Mouse (Mus musculus): Measurements from ENCODE around the gene Wtap.
"Not testable (repeated sequence)": the region's sequence is repeated elsewhere in the genome, so short reads cannot be mapped to it uniquely, and the experiment has no call there.

Gene Wtap

DNA sequence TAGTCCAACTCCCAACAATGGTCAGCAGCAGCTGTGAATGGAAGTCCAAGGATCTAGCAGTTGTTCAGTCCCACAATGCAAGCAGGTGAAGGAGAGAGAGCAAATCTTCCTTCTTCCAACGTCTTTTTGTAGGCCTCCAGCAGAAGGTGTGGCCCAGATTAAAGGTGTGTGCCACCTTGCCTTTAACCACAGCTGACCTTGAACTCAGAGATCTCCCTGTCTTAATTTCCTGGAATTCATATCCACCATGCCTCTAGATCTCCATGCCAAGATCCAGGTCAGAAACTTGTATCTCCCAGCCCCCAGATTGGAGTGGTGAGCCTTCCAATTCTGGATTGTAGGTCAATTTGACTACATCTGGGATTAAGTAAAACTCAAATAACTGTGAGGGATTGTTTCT is at the start of gene Wtap:
Gene Wtap (minus strand): TSS at position 101 of the 400 bp plus-strand sequence.
- DNase-seq = no peak

DNA sequence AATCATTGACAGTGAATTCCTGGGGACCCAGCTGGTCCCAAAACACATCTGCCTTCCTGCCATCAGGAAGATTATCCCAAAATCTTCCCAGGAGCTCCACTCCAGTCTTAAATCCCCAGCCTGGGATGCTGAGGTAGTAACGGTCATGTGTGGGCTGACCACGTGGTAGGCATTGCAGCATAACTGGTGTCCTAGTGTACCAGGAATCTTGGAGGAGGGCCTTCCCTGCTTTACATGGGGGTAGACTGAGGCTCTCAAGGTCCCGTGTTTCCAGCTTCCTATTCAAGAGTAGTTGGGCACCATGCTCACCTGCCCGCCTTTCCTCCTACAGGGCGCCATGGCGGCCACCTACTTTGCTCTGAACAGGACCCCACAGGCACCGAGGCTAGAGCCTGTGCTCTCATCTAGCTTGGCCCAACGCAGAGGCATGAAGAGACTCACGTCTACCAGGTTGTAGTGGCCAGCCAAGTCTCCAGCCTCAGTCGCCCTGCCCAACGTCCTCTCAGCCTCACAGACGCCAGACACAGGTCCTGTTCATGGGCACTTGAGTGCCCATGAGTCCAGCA is 42.7 kb upstream of the Wtap start:
- not testable (repeated sequence) for DNase-seq

DNA sequence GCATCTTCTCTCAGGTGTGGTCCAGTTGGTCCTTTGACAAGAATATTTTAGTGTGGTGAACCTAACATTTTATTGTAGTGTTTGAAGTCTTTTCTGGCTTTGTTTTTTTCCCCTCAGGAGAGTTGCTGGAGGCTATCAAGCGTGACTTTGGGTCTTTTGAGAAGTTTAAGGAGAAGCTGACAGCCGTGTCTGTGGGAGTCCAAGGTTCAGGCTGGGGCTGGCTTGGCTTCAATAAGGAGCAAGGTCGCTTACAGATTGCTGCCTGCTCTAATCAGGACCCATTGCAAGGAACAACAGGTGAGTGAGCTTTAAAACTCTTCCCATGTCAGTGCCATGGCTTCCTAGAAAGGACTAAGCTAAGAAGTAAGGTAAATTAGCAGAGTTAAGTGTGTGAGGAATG is 19.3 kb upstream of the Wtap start:
- no peak for DNase-seq

DNA sequence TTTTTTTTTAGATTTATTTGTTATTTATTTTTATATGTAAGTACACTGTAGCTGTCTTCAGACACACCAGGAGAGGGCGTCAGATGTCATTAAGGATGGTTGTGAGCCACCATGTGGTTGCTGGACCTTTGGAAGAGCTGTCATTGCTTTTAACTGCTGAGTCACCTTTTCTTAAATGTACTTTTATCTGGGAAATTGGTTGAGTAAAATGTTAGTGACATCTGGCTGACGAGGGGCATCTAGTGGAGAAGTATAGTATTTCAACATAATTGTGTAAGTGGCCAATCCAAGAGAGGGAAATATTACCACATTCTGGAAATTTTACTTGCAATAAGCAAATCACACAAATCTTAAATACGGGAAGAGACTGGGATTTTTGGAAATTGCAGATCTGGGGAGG is 15.9 kb upstream of the Wtap start:
- peak; percentile 80 for DNase-seq

DNA sequence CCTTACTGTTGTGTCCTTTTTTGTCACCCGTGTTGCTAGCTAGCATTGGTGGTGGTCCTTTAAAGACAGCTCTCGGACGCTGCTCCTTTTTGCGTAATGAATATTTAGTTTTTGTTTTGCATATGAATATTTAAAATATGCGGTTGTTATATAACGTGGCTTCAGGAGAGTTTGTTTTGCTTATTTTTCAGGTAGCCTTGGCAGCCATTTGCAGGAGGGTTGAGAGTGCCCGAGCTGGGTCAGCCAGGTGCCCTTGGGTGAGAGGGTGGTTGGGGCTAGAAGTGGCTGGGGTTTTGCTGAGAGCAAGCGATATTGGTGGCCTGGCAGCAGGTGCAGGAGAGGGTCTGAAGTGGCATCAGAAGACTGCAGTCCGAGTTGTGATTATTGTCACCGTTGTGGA is 14.6 kb upstream of the Wtap start:
- DNase-seq = no peak

DNA sequence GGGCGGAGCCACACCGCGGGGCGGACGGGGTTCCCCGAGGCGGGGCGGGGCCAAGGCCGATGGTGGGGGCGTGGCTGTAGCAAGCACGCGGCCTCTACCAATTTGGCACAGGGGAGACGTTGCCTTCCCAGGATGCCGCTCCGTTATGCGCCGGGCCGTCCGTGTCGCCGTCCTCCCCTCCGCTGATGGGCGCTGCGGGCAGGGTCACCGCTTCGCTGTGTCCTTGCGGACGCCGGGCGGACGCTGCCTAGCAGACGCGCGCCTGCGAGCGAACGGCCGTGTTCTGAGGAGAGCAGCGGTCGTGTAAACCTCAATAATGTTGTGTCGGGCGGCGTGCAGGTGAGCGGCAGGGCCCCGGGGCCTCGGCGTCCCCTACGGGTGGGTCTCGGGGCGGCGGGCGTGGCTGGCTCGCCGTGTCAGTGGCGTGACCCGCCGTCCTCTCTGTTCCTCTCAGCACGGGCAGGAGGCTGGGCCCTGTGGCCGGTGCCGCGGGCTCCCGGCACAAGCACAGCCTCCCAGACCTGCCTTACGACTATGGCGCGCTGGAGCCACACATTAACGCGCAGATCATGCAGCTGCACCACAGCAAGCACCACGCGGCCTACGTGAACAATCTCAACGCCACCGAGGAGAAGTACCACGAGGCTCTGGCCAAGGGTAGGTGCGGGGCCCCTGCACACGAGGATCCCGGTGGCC is 13.9 kb upstream of the Wtap start:
- DNase-seq = peak; percentile 98

DNA sequence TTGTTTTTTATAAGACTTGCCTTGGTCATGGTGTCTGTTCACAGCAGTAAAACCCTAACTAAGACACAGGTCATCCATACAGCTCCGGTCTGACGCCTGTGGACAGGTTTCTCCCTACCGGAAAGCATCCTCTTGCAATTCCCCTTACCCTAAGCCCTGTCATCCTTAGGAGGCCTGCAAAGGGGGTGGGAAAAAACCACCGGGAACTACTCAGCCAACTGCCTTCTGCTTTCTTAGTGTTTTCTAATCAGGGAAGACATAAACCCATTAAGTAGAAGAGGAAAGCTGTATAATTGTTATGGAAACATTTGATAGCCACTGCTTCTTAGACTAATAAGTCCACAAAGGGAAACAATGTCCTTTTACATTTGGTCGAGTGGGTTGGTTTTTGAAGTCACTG is 13.0 kb upstream of the Wtap start:
- peak; percentile 56 for DNase-seq

DNA sequence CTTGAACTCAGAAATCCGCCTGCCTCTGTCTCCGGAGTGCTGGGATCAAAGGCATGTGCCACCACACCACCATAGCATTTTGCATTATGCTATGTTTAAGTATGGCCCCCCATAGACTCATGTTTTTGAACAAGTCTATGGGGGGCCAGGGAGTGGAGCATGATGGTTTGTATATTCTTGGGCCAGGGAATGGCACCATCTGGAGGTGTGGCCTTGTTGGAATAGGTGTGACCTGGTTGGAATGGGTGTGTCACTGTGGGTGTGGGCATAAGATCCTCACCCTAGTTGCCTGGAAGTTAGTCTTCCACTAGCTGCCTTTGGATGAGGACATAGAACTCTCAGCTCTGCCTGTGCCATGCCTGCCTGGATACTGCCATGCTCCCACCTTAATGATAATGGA is 12.6 kb upstream of the Wtap start, which contains the start of gene Sod2:
Gene Sod2 (plus strand): TSS at position 301 of the 400 bp plus-strand sequence.
- not testable (repeated sequence) for DNase-seq

DNA sequence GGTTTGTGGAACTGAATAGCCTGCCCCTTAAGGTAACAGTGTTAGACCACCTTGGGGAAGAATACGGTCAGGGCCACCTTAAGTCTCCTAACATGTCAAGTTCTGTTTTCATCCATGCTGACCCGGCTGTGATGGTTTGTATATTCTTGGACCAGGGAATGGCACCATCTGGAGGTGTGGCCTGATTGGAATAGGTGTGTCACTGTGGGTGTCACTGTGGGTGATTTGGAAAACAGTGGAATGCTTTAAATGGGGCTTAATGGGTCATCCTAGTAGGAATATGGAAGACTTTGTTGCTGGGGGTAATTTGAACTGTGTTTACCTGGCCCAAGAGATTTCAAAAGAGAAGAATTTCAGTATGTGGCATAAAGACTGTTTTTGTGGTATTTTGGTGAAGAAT is 10.5 kb upstream of the Wtap start:
- DNase-seq = not testable (repeated sequence)

DNA sequence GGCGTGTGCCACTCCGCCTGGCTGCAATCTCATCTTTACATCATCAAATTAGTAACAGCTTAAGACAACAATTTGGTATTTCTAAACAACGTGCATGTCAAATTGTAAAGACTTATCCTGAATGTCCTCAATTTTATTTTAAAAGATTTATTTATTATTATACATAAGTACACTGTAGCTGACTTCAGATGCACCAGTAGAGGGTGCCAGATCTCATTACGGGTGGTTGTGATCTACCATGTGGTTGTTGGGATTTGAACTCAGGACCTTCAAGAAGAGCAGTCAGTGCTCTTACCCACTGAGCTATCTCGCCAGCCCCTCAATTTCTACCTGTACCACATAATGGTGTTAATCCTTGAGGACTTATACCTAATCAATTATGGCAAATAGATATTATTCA is 8.3 kb upstream of the Wtap start:
- not testable (repeated sequence) for DNase-seq

DNA sequence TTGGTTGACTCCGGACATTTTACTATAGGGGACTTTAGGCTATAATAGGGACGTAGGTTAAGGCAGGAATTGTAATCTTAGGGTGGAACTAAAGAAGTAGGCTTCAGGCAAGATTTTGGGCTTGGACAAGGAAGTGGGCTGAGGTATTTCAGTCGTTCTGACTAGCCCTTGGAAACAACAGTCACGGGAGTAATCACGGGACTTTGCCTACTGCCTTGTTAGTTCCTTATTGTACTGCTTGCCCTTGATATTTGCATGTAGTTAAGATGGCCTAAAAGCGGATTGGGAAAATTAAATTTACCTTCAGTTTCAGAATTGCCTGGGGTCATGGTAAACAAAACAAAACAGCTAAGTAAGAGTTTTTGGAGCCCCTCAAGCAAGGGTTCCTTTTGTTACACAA is 5.1 kb upstream of the Wtap start:
- no peak for DNase-seq

DNA sequence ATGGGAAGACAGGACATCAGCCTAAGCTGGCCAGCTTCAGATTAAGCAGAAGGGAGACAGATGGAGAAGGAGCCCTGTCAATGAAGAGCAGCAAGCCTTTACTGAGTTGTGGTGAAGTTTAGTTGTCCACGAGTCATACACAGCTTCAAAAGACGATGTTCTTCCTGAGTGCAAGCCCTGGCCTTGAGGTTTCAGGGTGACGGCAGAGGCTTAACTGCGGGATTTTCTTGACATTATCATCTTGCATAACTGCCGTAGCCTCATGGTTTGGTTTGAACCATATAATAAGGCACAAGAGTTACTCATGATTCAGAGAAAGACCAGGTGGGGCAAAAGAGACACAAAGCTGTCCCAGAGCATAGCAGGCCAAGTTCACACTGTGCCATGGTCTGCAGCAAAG is 3.9 kb upstream of the Wtap start:
- no peak for DNase-seq

DNA sequence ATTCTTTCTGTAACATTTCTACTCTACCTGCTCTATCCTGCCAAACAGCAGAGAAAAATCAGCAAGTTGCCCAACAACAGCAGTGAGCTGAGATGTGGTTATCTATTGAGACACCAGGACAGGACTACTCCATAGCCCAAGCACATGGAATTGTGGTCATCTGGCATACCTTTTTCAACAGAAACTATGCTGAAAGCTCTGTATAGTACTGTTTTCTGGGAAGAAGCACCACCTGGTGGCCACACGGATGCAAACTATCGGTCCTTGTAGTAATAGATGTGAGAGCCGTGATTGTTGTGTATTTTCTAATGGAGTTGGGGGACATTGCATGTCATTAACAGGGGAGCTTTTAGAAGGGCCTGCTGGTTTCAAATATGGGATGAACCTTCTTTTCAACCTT is 2.4 kb upstream of the Wtap start:
- DNase-seq = peak; percentile 63

DNA sequence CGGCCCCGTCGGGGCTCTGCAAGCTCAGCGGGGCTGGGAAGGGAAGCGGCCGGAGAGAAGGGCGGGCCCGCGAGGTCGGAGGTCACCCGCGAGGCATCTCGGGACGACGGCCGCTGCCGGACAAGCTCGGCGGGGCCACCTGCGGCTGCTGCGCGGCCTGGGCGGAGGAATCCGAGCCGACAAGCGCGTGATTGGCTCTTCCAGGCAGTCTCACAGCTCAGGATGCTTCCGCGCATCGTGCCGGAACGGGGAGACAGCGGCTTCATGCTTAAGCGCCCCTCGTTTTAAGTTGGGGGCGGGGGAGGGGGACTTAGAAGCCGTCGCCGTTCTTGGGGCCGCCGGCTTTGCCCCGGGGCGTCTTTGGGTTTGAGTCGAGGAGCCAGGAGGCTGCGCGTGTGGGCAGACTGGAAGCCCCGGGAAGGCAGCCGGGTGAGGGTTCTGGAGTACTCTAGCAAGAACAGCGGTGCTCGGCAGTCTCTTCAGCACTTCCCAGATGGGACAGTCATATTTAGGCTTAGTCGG is 1.4 kb downstream of the Wtap start:
- peak; percentile 98 for DNase-seq

DNA sequence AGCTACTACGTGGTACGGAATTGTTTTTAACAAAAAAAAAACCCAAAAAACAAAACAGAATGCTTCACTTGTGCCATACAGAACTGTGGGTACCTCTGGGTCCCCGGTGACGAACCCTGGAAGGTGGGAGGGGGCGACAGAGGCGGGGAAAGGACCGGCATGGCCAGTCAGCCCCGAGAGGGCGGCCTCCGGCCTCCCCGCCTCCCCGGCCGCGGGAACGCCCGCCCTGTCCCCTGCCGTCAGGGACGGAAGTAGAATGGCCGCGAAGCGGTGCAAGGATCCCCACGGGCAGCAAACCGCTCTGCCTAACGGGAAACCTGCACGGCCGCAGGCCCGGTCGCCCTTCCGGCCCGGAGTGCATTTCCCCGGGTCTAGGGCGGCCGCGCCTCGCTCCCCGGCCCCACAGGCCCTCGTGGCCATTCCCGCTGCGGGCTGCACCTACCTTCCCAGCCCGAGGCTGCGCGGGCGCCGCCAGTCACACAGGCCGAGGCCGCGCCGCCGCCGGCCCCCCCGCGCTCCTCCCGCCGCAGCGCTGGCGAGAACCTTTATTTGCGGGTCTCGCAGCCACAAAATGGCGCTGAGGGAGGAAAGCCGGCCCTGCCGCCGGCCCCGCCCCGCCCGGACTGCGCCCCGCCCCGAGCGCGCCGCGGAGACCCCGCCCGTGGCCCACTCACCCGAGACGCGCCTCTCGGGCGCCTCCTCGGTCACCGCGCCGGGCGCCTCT is 2.2 kb downstream of the Wtap start:
- DNase-seq = peak; percentile 92

DNA sequence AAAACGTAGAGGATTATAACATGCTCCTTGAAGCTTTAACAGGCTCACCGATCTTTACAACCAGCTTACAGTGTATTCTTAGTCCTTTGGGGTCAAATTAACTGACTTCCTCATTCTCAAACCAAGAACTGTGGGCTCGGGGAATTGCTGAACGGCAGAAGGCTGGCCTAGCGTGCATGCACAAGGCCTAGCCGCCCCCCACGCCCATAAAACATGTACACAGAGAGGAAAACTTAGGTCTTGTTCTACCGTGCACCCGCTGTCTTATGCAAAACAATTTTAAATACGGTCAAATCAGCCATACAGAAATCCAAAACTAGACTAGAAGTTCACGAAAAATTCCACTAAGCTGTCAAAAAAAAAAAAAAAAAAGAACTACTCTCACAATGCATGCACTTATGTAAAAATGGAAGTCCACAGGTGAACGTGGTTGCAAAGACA is 2.8 kb downstream of the Wtap start:
- peak; percentile 21 for DNase-seq

DNA sequence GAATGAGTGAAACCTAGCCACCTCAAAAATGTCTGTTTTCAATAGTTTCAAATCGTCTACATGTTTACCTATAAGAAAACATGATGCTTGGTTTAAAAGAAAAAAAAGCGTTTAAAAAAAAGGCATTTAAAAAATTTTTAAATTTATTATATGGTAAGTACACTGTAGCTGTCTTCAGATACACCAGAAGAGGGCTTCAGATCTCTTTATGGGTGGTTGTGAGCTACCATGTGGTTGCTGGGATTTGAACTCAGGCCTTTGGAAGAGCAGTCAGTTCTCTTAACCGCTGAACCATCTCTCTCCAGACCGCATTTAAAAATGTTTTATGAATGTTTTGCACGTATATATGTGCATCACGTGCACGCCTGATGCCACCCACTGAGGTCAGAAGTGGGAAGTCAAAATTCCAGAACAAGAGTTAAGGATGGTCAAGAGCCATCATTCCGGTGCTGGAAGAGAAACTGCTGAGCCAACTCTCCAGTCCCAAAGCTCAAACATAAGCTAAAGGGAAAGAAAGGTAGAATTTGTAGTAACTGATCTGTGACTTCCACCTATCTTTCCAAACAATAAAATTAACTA is 3.3 kb downstream of the Wtap start:
- no peak for DNase-seq

DNA sequence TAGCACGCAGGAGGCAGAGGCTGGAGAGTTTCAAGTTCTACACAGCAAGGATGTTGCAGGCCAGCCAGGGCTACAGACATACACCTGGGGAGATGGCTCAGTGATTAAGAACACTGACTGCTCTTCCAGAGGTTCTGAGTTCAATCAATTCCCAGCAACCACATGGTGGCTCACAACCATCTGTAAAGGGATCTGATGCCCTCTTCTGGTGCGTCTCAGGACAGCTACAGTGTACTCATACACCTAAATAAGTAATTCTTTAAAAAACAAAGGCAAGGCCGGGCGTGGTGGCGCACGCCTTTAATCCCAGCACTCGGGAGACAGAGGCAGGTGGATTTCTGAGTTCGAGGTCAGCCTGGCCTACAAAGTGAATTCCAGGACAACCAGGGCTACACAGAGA is 5.9 kb downstream of the Wtap start:
- DNase-seq = not testable (repeated sequence)

DNA sequence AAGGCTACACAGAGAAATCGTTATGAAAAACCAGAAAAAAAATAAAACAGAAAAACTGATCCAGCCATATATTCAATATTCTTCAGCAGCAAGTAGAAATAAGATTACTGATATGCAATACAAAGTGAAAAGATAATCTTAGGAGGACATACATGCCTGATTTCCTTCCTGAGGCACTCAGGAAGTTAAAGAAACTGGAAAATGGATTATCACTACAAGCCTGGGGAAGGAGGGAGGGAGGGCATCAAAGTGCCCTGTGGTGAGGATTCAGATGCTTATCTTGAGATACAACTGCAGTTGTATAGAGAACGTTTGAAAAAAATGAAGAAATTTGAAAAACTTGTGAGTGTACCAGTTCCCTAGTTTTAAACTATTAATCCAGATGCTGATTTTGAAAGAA is 10.0 kb downstream of the Wtap start:
- no peak for DNase-seq

DNA sequence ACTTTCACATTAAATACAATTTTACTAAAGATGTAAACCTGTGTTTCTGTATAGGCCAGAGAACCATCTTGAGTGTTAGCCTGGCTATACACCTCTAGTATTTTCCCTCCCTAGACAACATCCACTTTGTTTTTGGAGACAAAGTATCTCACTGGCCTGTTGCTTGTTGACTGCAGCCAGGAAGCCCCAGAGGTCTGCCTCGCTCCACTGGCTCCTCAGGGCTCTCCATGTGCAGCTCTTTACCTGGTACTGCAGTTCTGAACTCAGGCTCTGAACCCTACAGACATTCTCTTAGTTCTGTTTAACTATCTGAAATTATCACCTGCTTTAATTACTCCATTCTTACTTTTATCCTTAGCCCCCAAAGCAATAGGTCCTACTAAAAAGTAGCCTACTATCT is 15.4 kb downstream of the Wtap start:
- DNase-seq = no peak

DNA sequence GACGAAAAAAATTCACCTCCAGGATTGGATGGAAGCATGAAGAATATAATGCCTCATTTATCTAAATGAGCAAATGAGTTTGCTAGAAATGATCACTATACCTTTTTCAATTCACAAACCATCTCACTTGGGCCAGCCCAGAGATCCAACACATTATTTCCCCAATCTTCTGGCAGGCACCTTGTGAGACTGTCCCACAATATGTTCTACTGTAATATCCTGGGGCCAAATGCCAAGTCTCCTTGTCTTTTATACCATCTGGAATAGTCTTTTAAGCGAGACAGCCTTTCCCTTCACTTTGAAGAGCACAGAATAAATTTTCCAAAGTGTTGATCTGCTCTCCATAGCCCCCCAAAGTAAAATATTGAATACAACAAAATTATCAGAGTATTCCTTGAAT is 20.1 kb downstream of the Wtap start:
- DNase-seq = no peak

DNA sequence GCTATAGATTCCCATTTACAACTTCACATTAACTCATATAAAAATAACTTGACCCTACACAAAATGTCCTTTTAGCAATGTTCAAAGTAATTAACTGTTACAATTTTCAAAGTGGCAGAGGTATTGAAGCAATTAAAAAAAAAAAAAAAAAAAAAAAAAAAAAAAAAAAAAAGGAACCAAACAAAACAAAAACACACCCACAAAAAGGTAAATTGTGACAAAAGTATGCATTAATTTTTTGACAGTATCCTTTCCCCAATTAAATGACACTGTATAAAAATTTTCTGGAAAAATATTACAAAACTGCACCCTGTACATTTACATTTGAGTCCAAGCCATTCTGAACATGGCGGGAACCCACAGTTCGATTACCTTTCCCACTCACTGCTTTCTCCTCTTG is 26.8 kb downstream of the Wtap start:
- DNase-seq = no peak

DNA sequence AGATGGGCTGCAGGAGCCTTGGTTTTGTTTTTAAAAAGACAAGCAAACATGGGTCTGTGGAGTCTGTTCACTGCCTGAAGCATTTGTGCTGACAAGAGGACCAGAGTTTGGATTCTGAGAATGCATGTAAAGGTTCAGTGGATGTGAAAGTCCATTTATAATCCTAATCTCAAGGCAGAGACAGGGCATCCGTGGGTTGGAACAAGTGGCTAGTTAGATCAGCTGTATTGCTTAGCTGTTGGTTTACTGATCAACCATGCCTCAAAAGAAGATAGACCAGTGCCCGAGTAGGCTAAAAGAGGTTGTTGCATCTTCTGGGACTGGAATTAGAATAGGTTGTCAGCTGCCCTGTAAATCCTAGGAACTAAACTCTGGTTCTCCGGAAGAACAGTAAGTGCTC is 30.5 kb downstream of the Wtap start:
- DNase-seq = no peak
